Mouse (Mus musculus): ENCODE data around the gene Runx2. TPM values are rescaled to one million over a fixed set of nuclear protein-coding genes. Genes with fewer than 3 reads are reported as not detected.

Gene Runx2
- polyA plus RNA-seq (2016; fragmentation: Nextera tagmentation; extraction: Ambion mirVana), result 0.22 and 2.1 TPM in 2 replicates

GRCm38 (mm10) chr17:44814508-44815175, at the start of gene Runx2:
TSS of gene Runx2 (minus strand) at chr17:44814797.
- Histone ChIP-seq H3K9me3 (no peaks in the 10 kb centered on the region), H3K27ac (no peak within 1 kb of the TSS), H3K36me3 (no peaks in the 10 kb centered on the region), H3K4me1 (peaks cover 8% of the 10 kb centered on the region; the same call in 1 of the 2 replicates), H3K27me3 (ENCODE audit: insufficient read depth, poor library complexity, severe bottlenecking) (no peaks in the 10 kb centered on the region; the same call in 1 of the 2 replicates), H3K4me3 (no peak within 1 kb of the TSS)
- 26% methylated on average over 3 of the region's 3 CpGs for WGBS
- DNase-seq (ENCODE audit: low spot score), result no peak

- Histone ChIP-seq H3K4me1 (no peaks in the 10 kb centered on the region), H3K27ac (no peak overlapping the region), H3K36me3 (no peaks in the 10 kb centered on the region), H3K27me3 (ENCODE audit: insufficient read depth, poor library complexity, severe bottlenecking) (no peaks in the 10 kb centered on the region), H3K9me3 (no peaks in the 10 kb centered on the region), H3K4me3 (no peak overlapping the region)
- no peak for DNase-seq (ENCODE audit: low spot score)
- 89% methylated on average over 6 of the region's 6 CpGs for WGBS
Observed at GRCm38 (mm10) chr17:44863165-44863564, 48.6 kb upstream of the Runx2 start.

DNA sequence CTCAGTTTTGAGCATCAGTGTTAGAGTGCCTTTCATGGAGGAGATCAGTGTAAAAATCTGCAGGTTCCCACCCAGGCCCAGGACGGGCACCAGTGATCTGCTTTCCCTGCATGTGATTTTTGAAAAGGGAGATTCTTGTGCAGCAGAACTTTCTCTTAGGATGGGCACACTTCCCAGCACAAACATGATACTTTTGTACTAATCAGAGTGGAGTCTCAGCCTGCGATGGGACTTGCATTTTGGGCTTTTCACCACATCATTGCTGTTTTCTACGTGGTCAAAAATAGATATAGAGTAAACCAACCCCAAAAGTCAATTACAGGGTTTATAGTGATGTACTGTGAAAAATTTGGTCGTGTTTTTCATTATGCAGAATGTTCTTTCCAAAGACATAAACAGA, 27.6 kb upstream of the Runx2 start:
- WGBS, result 77% methylated on average over 4 of the region's 4 CpGs
- no peak overlapping the region for H3K27ac ChIP-seq
- no peak overlapping the region for H3K4me3 ChIP-seq
- H3K27me3 ChIP-seq (ENCODE audit: insufficient read depth, poor library complexity, severe bottlenecking), result no peaks in the 10 kb centered on the region
- H3K9me3 ChIP-seq, result no peaks in the 10 kb centered on the region
- H3K36me3 ChIP-seq, result no peaks in the 10 kb centered on the region
- H3K4me1 ChIP-seq, result peaks cover 3% of the 10 kb centered on the region; the same call in 1 of the 2 replicates
- DNase-seq (ENCODE audit: low spot score), result no peak

DNA sequence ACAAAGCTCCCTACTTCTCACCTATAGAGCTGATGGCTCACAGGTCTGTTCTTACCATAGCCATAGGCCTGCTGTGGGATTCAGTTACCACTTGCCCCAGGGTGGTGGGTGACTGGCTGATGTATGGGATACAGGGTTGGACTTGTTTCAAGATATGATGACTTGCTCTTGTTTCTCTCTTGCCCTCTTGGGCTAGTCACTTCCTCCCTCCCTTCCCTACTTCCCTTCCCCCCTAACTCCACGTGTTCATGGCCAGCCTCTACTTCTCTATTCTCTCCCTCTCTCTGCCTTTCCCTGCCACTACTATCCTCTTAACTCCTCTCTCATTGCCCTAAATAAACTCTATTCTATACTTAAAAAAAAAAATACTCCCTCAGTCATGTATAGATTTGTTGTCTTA, 16.6 kb upstream of the Runx2 start:
- Histone ChIP-seq H3K27ac (no peak overlapping the region), H3K27me3 (ENCODE audit: insufficient read depth, poor library complexity, severe bottlenecking) (no peaks in the 10 kb centered on the region), H3K4me3 (no peak overlapping the region), H3K4me1 (no peaks in the 10 kb centered on the region), H3K9me3 (no peaks in the 10 kb centered on the region), H3K36me3 (no peaks in the 10 kb centered on the region)
- 59% methylated on average over 1 of the region's 1 CpGs for WGBS
- no peak for DNase-seq (ENCODE audit: low spot score)

- WGBS, result 80% methylated on average over 3 of the region's 3 CpGs
- no peak overlapping the region for H3K4me3 ChIP-seq
- H3K27ac ChIP-seq, result no peak overlapping the region
- no peak for DNase-seq (ENCODE audit: low spot score)
- H3K27me3 ChIP-seq (ENCODE audit: insufficient read depth, poor library complexity, severe bottlenecking), result no peaks in the 10 kb centered on the region
- no peaks in the 10 kb centered on the region for H3K36me3 ChIP-seq
- no peaks in the 10 kb centered on the region for H3K4me1 ChIP-seq
- no peaks in the 10 kb centered on the region for H3K9me3 ChIP-seq
Observed at GRCm38 (mm10) chr17:44829587-44829986, 15.0 kb upstream of the Runx2 start.

DNA sequence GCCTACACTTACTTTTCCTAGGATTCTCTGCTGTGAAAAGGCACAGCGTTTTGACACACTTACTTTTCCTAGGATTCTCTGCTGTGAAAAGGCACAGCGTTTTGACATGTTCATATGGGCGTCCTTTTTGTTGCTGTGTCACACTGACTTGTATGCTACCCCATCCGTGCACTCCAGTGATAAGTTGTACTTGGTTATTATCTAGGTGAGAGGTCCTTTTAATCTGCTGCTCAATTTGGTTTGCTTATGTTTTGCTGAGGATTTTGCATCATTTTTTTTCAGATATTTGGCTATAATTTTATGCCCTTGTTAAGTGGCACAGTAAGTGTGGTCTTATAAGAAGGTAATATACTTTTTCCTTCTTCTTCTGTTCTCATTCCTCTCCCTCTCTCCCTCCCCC, 13.4 kb upstream of the Runx2 start:
- Histone ChIP-seq H3K27me3 (ENCODE audit: insufficient read depth, poor library complexity, severe bottlenecking) (no peaks in the 10 kb centered on the region), H3K4me3 (no peak overlapping the region), H3K36me3 (no peaks in the 10 kb centered on the region), H3K9me3 (no peaks in the 10 kb centered on the region), H3K4me1 (no peaks in the 10 kb centered on the region), H3K27ac (no peak overlapping the region)
- DNase-seq (ENCODE audit: low spot score), result no peak
- WGBS, result 74% methylated on average over 4 of the region's 4 CpGs

- 77% methylated on average over 3 of the region's 3 CpGs for WGBS
- Histone ChIP-seq H3K9me3 (no peaks in the 10 kb centered on the region), H3K27me3 (ENCODE audit: insufficient read depth, poor library complexity, severe bottlenecking) (no peaks in the 10 kb centered on the region), H3K4me3 (no peak overlapping the region), H3K4me1 (no peaks in the 10 kb centered on the region), H3K27ac (no peak overlapping the region), H3K36me3 (no peaks in the 10 kb centered on the region)
- no peak for DNase-seq (ENCODE audit: low spot score)
Observed at GRCm38 (mm10) chr17:44827124-44827523, 12.5 kb upstream of the Runx2 start.

- H3K27me3 ChIP-seq (ENCODE audit: insufficient read depth, poor library complexity, severe bottlenecking), result no peaks in the 10 kb centered on the region
- DNase-seq (ENCODE audit: low spot score), result no peak
- H3K9me3 ChIP-seq, result no peaks in the 10 kb centered on the region
- H3K36me3 ChIP-seq, result no peaks in the 10 kb centered on the region
- H3K27ac ChIP-seq, result no peak overlapping the region
- no peak overlapping the region for H3K4me3 ChIP-seq
- H3K4me1 ChIP-seq, result no peaks in the 10 kb centered on the region
- WGBS, result 86% methylated on average over 5 of the region's 5 CpGs
Observed at GRCm38 (mm10) chr17:44821940-44822339, 7.3 kb upstream of the Runx2 start.

GRCm38 (mm10) chr17:44819816-44820215, 5.2 kb upstream of the Runx2 start:
- no peak overlapping the region for H3K27ac ChIP-seq
- no peaks in the 10 kb centered on the region for H3K9me3 ChIP-seq
- no peak overlapping the region for H3K4me3 ChIP-seq
- H3K27me3 ChIP-seq (ENCODE audit: insufficient read depth, poor library complexity, severe bottlenecking), result no peaks in the 10 kb centered on the region
- peaks cover 4% of the 10 kb centered on the region; the same call in 1 of the 2 replicates for H3K4me1 ChIP-seq
- 53% methylated on average over 4 of the region's 4 CpGs for WGBS
- no peak for DNase-seq (ENCODE audit: low spot score)
- no peaks in the 10 kb centered on the region for H3K36me3 ChIP-seq

- 77% methylated on average over 2 of the region's 2 CpGs for WGBS
- H3K27ac ChIP-seq, result no peak overlapping the region
- peaks cover 8% of the 10 kb centered on the region; the same call in 1 of the 2 replicates for H3K4me1 ChIP-seq
- H3K9me3 ChIP-seq, result no peaks in the 10 kb centered on the region
- H3K27me3 ChIP-seq (ENCODE audit: insufficient read depth, poor library complexity, severe bottlenecking), result no peaks in the 10 kb centered on the region; the same call in 1 of the 2 replicates
- DNase-seq (ENCODE audit: low spot score), result no peak
- no peaks in the 10 kb centered on the region for H3K36me3 ChIP-seq
- H3K4me3 ChIP-seq, result no peak overlapping the region
Observed at GRCm38 (mm10) chr17:44818825-44819224, 4.2 kb upstream of the Runx2 start.

GRCm38 (mm10) chr17:44807031-44807430, 7.6 kb downstream of the Runx2 start:
- H3K4me1 ChIP-seq, result no peaks in the 10 kb centered on the region
- no peak overlapping the region for H3K27ac ChIP-seq
- DNase-seq (ENCODE audit: low spot score), result no peak
- no peak overlapping the region for H3K4me3 ChIP-seq
- 94% methylated on average over 1 of the region's 1 CpGs for WGBS
- H3K9me3 ChIP-seq, result no peaks in the 10 kb centered on the region
- H3K36me3 ChIP-seq, result no peaks in the 10 kb centered on the region
- H3K27me3 ChIP-seq (ENCODE audit: insufficient read depth, poor library complexity, severe bottlenecking), result no peaks in the 10 kb centered on the region

DNA sequence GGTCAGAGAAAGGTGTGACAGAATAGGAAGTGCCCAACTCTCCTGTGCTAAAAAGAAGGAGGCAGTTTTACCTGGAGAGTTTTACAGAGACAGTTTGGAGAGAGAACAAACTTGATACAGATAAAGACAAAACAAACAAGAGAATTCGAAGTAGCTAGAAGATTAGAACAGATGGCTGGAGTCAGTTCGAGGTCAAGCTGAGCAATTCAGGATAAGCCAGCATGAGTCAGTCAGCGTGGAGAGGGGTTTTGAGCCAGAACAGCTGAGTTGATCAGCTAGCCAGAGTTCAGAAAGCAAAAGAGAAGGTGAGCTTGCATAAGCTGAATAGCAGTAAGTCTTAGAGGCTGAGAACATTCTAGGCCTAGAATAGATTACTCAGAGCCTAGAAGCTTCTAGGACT, 17.3 kb downstream of the Runx2 start:
- Histone ChIP-seq H3K36me3 (no peaks in the 10 kb centered on the region), H3K27ac (no peak overlapping the region), H3K4me1 (peaks cover 6% of the 10 kb centered on the region; the same call in 1 of the 2 replicates), H3K27me3 (ENCODE audit: insufficient read depth, poor library complexity, severe bottlenecking) (no peaks in the 10 kb centered on the region), H3K4me3 (no peak overlapping the region), H3K9me3 (no peaks in the 10 kb centered on the region)
- DNase-seq (ENCODE audit: low spot score), result no peak
- WGBS, result 28% methylated on average over 3 of the region's 3 CpGs

GRCm38 (mm10) chr17:44792218-44792917, 22.2 kb downstream of the Runx2 start:
- Histone ChIP-seq H3K36me3 (peaks cover 7% of the 10 kb centered on the region), H3K4me1 (peaks cover 3% of the 10 kb centered on the region; the same call in 1 of the 2 replicates), H3K27me3 (ENCODE audit: insufficient read depth, poor library complexity, severe bottlenecking) (no peaks in the 10 kb centered on the region), H3K27ac (no peak overlapping the region), H3K9me3 (no peaks in the 10 kb centered on the region), H3K4me3 (no peak overlapping the region)
- 85% methylated on average over 12 of the region's 12 CpGs for WGBS
- no peak for DNase-seq (ENCODE audit: low spot score)
